Mouse (Mus musculus): ENCODE measurements around the gene Kcnip2.

- TF ChIP-seq EP300 (IDR thresholded peaks at IDR 0.05) (no peak), CTCF (IDR thresholded peaks at IDR 0.05) (no peak)
Measured at GRCm38 (mm10) chr19:45742218-45742983, 73.5 kb downstream of the Kcnip2 start, which contains the start of gene Fgf8.
